Mouse (Mus musculus): Measurements from ENCODE around the gene Crybg3.

DNA sequence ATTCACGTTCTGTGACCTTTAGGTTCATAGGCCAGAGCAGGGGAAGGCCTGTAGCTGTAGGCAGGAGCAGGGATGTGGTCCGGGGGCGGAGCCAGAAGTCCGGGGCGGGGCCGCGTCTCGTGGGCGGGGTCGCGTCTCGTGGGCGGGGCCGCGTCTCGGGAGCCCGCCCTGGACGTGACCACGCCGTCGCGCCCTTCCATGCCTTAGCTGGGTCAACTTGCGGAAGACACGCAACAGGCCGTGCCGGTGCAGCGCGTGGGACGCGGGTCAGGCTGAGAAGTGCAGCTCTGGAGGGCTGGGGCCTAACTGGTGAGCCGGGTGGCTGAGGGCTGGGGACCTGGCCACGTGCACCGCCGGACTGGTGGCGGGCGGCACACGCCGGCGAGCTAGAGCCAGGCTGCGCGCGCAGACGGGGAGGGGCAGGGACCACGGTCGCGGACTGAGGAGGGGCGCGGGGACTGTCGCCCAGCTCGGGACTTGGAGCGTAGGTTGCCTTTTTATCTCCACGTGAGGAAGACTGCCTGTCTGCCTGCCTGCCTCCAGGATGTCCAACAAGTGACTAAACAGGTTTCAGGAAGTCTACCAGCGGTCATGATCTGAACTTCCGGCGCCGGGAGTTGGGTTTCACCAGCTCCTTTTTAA is 129.0 kb downstream of the Crybg3 start, which contains the start of gene Riox2:
- TF ChIP-seq CTCF (IDR thresholded peaks at IDR 0.05; ENCODE audit: borderline replicate concordance, insufficient read depth, low read depth, low read length) (no peak), POLR2A (IDR thresholded peaks at IDR 0.05; ENCODE audit: borderline replicate concordance, insufficient read depth, low read length) (no peak)

All from cerebellum, adult 2 months (tissue).